Mouse (Mus musculus) erythroblast, embryonic 14.5 days (primary cell): ENCODE measurements around the gene Pwwp2b.

ENCODE experiments used
- GATA1 ChIP-seq: IDR thresholded peaks from 2 replicates; pipeline ENCODE4 v1.6.1; 2012; ENCODE audit warnings: low read length, inconsistent platforms, mixed read lengths
- TAL1 ChIP-seq: IDR thresholded peaks from 3 replicates; pipeline ENCODE4 v1.6.1; 2012; ENCODE audit warnings: low read length, inconsistent platforms, mixed read lengths

DNA sequence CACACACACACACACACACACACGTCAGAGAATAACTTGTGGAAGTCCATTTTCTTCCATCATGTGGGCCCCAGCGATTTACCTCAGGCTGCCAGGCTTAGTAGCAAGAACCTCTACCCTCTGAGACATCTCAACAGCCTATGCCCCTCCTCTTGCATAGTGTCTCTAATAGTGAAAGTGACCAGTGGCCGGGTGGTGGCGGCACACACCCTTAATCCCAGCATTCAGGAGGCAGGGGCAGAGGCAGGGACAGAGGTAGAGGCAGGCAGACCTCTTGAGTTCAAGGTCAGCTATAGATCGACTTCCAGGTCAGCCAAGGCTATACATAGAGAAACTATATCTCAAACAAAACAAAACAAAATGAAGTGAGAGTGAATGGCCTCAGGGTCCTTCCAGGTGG lies 56.0 kb downstream of the Pwwp2b start:
- TF ChIP-seq GATA1 (no peak), TAL1 (no peak)
